Mouse (Mus musculus): Measurements from ENCODE around the gene 7530416G11Rik.

Gene 7530416G11Rik

DNA sequence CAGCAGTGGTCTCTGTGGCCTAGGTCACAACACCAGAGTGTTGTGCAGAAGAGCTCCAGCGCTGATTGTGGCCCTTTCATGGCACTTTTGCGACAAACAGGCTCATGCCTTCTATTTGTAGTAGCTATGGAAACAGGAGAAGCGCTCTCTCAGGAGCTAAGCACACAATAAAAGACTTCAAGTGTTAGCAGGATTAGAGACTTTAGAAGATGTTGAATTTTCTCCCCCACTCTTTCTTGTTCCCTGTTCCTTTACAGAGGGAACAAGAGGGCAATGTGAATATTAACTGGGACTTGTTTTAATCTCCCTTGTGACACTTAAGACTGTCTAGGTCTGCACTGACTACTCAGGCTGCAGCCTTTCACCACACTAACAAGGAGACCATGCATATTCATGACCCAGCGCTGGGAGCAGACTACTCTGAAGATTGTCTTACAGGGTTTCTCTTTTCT lies 44.4 kb downstream of the 7530416G11Rik start:
- Histone ChIP-seq H3K36me3 (ENCODE audit: insufficient read depth, low read length) (peaks cover 97% of the 10 kb centered on the region), H3K4me3 (replicated peaks; ENCODE audit: low read length) (no peak overlapping the region), H3K27me3 (ENCODE audit: insufficient read depth, low read length) (no peaks in the 10 kb centered on the region), H3K9me3 (ENCODE audit: low read length) (no peaks in the 10 kb centered on the region), H3K4me1 (replicated peaks; ENCODE audit: low read depth, low read length) (peaks cover 29% of the 10 kb centered on the region)
- TF ChIP-seq NANOG (IDR thresholded peaks at IDR 0.05; ENCODE audit: borderline replicate concordance, low read length) (no peak), POU5F1 (IDR thresholded peaks at IDR 0.05; ENCODE audit: borderline replicate concordance, low read length) (peak; percentile 88)

GRCm38 (mm10) chr15:85457838-85458237 lies 45.2 kb downstream of the 7530416G11Rik start:
- H3K4me1 ChIP-seq (replicated peaks; ENCODE audit: low read depth, low read length) = peaks cover 20% of the 10 kb centered on the region
- H3K27me3 ChIP-seq (ENCODE audit: insufficient read depth, low read length) = no peaks in the 10 kb centered on the region
- no peaks in the 10 kb centered on the region for H3K9me3 ChIP-seq (ENCODE audit: low read length)
- H3K36me3 ChIP-seq (ENCODE audit: insufficient read depth, low read length) = peaks cover 97% of the 10 kb centered on the region
- H3K4me3 ChIP-seq (replicated peaks; ENCODE audit: low read length) = no peak overlapping the region
- TF ChIP-seq POU5F1 (IDR thresholded peaks at IDR 0.05; ENCODE audit: borderline replicate concordance, low read length) = no peak
- TF ChIP-seq CTCF (conservative IDR thresholded peaks at IDR 0.05; ENCODE audit: low read length) = no peak
- no peak for TF ChIP-seq NANOG (IDR thresholded peaks at IDR 0.05; ENCODE audit: borderline replicate concordance, low read length)

DNA sequence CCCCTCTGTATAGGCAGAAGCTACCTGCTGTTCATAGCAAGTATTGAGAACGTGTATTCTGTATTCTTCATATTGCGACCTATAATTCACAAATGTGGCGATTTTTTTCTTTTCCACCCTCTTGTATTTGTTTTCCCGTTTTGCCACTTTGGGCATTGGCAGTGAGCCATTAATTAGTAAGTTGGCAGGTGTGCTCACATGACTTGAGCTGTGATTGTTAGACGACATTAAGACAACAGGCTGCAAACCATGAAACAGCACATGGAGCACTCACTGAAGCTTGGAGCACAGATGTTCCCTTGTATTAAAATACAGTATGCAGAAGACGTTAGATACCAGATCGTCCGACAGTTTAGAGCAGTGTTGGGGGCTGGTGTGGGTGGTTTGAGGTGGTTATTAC lies 46.1 kb downstream of the 7530416G11Rik start:
- TF ChIP-seq NANOG (IDR thresholded peaks at IDR 0.05; ENCODE audit: borderline replicate concordance, low read length) (no peak), CTCF (conservative IDR thresholded peaks at IDR 0.05; ENCODE audit: low read length) (no peak), POU5F1 (IDR thresholded peaks at IDR 0.05; ENCODE audit: borderline replicate concordance, low read length) (no peak)
- H3K9me3 ChIP-seq (ENCODE audit: low read length) = no peaks in the 10 kb centered on the region
- peaks cover 12% of the 10 kb centered on the region for H3K4me1 ChIP-seq (replicated peaks; ENCODE audit: low read depth, low read length)
- H3K27me3 ChIP-seq (ENCODE audit: insufficient read depth, low read length) = no peaks in the 10 kb centered on the region
- peaks cover 95% of the 10 kb centered on the region for H3K36me3 ChIP-seq (ENCODE audit: insufficient read depth, low read length)
- no peak overlapping the region for H3K4me3 ChIP-seq (replicated peaks; ENCODE audit: low read length)

DNA sequence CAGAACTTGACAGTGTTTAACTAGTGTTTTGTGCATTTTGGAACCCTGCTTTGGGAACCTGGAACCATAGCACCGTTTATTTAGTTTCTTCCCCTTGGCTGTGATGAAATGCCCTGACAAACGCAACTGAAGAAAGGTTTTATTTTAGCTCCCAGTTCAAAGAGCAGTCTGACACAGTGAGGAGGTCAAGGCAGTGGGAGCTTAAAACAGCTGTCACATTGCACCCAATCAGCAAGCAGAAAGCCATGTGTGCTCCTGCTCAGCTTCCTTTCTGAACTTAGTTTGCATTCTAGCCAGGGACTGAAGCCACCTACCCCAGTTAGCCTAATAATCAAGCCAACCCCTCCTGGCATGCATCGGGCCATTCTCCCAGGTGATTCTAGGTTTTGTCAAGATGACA lies 56.4 kb downstream of the 7530416G11Rik start:
- no peaks in the 10 kb centered on the region for H3K9me3 ChIP-seq (ENCODE audit: low read length)
- H3K4me3 ChIP-seq (replicated peaks; ENCODE audit: low read length) = no peak overlapping the region
- no peaks in the 10 kb centered on the region for H3K27me3 ChIP-seq (ENCODE audit: insufficient read depth, low read length)
- peaks cover 15% of the 10 kb centered on the region for H3K4me1 ChIP-seq (replicated peaks; ENCODE audit: low read depth, low read length)
- peaks cover 83% of the 10 kb centered on the region for H3K36me3 ChIP-seq (ENCODE audit: insufficient read depth, low read length)
- TF ChIP-seq CTCF (conservative IDR thresholded peaks at IDR 0.05; ENCODE audit: low read length) = no peak
- TF ChIP-seq POU5F1 (IDR thresholded peaks at IDR 0.05; ENCODE audit: borderline replicate concordance, low read length) = no peak
- no peak for TF ChIP-seq NANOG (IDR thresholded peaks at IDR 0.05; ENCODE audit: borderline replicate concordance, low read length)
